Mouse (Mus musculus) embryonic facial prominence, embryonic 14.5 days (tissue): ENCODE data around the gene Bpifb5. TPM values are rescaled to one million over a fixed set of nuclear protein-coding genes. Genes with fewer than 3 reads are reported as not detected.
"Not testable (repeated sequence)": the region's sequence is repeated elsewhere in the genome, so short reads cannot be mapped to it uniquely, and the experiment has no call there.

ENCODE experiments used
- ATAC-seq: fragments of 200-750 bp; cut with Nextera tagmentation; 2 replicates; pipeline ENCODE4 v1.8.0; 2017; ENCODE audit warnings: low read depth, moderate number of reproducible peaks, moderate TSS enrichment
- DNase-seq: peaks from one replicate; pipeline ENCODE4 v3.0.0-alpha.2; 2015; ENCODE audit warnings: low spot score
- H3K27ac ChIP-seq: fragments of 300-500 bp; sonication (generic); replicated peaks from 2 replicates; pipeline ENCODE4 v1.5.1; 2014; ENCODE audit warnings: low read depth, mild to moderate bottlenecking, low read length, moderate library complexity
- H3K27me3 ChIP-seq: fragments of 300-500 bp; sonication (generic); replicated peaks from 2 replicates; pipeline ENCODE4 v1.6.1; 2014; ENCODE audit warnings: low read length; ENCODE audit not compliant: control insufficient read depth, insufficient read depth
- H3K36me3 ChIP-seq: fragments of 300-500 bp; sonication (generic); 2 replicates; pipeline ENCODE4 v1.6.1; 2014; ENCODE audit warnings: low read length, mixed read lengths; ENCODE audit not compliant: control insufficient read depth, insufficient read depth
- H3K4me1 ChIP-seq: fragments of 300-500 bp; sonication (generic); 2 replicates; pipeline ENCODE4 v1.6.1; 2014; ENCODE audit warnings: antibody characterized with exemption, low read length; ENCODE audit not compliant: control insufficient read depth, insufficient read depth
- H3K4me2 ChIP-seq: fragments of 300-500 bp; sonication (generic); 2 replicates; pipeline ENCODE4 v1.6.1; 2014; ENCODE audit warnings: low read depth, mild to moderate bottlenecking, low read length, moderate library complexity, mixed read lengths
- H3K4me3 ChIP-seq: fragments of 300-500 bp; sonication (generic); 2 replicates; pipeline ENCODE4 v1.5.1; 2014; ENCODE audit warnings: low read depth, mild to moderate bottlenecking, low read length
- H3K9ac ChIP-seq: fragments of 300-500 bp; sonication (generic); 2 replicates; pipeline ENCODE4 v1.6.1; 2014; ENCODE audit warnings: low read depth, mild to moderate bottlenecking, low read length, moderate library complexity, mixed read lengths
- H3K9me3 ChIP-seq: fragments of 300-500 bp; sonication (generic); 2 replicates; pipeline ENCODE4 v1.6.1; 2016; ENCODE audit warnings: low read length; ENCODE audit not compliant: control insufficient read depth
- WGBS: fragments of 180-500 bp; shearing (Covaris S2); extraction: QIAGEN DNeasy Blood & Tissue Kit; methylation state at CpG from one replicate; pipeline ENCODE4 v1.1.7; 2014; 5-methylcytosine and 5-hydroxymethylcytosine counted together
- polyA plus RNA-seq: library from polyadenylated mRNA; unstranded; fragments of >200 nt; fragmentation: Nextera tagmentation; extraction: Ambion mirVana; gene quantifications from 2 replicates; pipeline ENCODE4 v1.2.1, GENCODE M21; 2014

Gene Bpifb5
- polyA plus RNA-seq, 1 experiment from 2014 or later, result 1.9 TPM

DNA sequence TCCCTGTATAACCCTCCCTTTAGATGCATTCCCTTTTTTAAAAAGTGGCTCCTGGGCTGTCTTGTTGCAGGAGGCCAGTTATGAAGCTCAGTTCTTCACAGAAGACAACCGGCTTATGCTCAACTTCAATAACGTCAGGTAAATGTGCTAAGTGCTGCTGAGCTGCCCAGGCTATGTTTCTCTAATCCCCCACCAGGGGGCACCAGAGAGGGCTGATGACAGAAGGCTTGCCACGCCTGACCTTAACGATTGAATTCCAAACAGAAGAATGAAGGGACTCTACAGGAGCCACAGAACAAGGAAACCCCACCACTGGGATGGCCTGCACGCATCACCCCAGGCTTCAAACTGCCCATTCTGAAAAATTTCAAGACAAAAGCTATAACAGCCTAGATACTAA is 8.4 kb upstream of the Bpifb5 start:
- H3K36me3 ChIP-seq, result no peaks in the 10 kb centered on the region
- 9% methylated on average over 5 of the region's 5 CpGs for WGBS
- no peak for ATAC-seq
- no peaks in the 10 kb centered on the region for H3K4me1 ChIP-seq
- no peak overlapping the region for H3K4me3 ChIP-seq
- no peak overlapping the region for H3K9ac ChIP-seq
- DNase-seq, result peak; percentile 67
- H3K27ac ChIP-seq, result no peak overlapping the region
- no peak overlapping the region for H3K4me2 ChIP-seq
- no peaks in the 10 kb centered on the region for H3K27me3 ChIP-seq
- no peaks in the 10 kb centered on the region for H3K9me3 ChIP-seq

DNA sequence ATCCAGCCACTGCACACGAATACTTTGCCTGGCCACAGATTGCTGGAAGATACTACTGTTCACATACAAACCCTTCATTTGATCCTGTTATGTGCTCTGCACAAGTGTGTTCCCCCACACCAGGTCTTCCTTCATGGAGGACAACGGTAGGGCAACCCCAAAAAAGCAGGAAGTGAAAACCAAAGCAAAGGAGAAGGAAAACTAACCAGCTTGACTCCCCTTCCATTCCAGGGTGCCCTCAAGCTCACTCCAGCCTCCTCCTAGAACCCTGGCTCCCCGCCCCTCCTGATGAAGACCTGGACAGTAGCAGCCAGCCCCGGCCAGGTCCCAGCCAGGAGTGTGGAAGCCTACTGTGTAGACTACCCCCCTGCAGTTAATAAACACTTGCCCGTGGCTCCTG is 3.6 kb upstream of the Bpifb5 start:
- 68% methylated on average over 5 of the region's 5 CpGs for WGBS
- DNase-seq, result no peak
- Histone ChIP-seq H3K4me3 (no peak overlapping the region), H3K27ac (no peak overlapping the region), H3K4me2 (no peak overlapping the region), H3K27me3 (no peaks in the 10 kb centered on the region), H3K36me3 (no peaks in the 10 kb centered on the region), H3K9ac (no peak overlapping the region), H3K9me3 (no peaks in the 10 kb centered on the region), H3K4me1 (peaks cover 12% of the 10 kb centered on the region)
- no peak for ATAC-seq

DNA sequence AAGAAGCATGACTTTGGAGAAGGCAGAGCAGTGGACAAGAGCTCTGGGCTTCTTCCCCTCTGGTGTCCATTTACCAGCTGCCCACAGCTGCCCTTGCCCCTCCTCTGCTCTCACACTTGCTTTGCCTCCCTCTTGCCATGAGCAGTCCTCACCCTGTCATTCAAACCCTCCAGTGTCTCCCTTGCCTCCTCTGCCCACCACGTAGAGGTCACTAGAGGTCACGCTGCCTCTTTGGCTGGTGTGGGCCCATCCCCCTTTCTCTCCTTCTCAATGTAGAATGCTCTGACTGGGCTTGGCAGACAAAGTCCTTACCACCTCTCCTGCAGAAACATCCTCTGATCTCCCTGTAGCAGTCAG is 353 bp downstream of the Bpifb5 start:
- H3K4me2 ChIP-seq, result peak overlapping the region; percentile 38
- ATAC-seq (no peak), DNase-seq (no peak)
- no peak overlapping the region for H3K4me3 ChIP-seq
- no peaks in the 10 kb centered on the region for H3K36me3 ChIP-seq
- peaks cover 12% of the 10 kb centered on the region for H3K4me1 ChIP-seq
- 4% methylated on average over 2 of the region's 2 CpGs for WGBS
- H3K9me3 ChIP-seq, result no peaks in the 10 kb centered on the region
- no peak overlapping the region for H3K27ac ChIP-seq
- H3K9ac ChIP-seq, result no peak overlapping the region
- H3K27me3 ChIP-seq, result no peaks in the 10 kb centered on the region

DNA sequence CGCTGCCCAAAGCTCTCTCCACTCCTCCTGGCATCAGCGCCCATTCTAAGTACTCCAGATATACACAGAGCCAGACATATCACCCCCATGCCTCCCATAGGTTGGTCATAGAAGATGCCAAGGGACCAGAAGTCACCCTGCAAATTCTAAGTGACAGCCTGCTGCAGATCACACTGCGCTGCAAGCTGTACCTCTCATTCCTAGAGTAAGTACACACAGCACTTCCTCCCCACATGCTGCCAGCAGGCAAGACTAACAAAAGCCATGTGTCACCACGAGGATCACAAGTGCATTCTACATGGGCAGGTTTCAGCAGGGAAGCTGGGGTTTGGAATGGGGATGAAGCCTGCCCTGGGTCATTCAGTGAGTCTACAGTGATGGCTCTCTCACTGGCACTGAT is 3.4 kb downstream of the Bpifb5 start:
- H3K27me3 ChIP-seq, result no peaks in the 10 kb centered on the region
- no peak overlapping the region for H3K4me2 ChIP-seq
- ATAC-seq, result no peak
- no peak overlapping the region for H3K9ac ChIP-seq
- no peaks in the 10 kb centered on the region for H3K36me3 ChIP-seq
- no peaks in the 10 kb centered on the region for H3K9me3 ChIP-seq
- no peak overlapping the region for H3K27ac ChIP-seq
- WGBS, result 54% methylated on average over 4 of the region's 4 CpGs
- no peak overlapping the region for H3K4me3 ChIP-seq
- peaks cover 12% of the 10 kb centered on the region for H3K4me1 ChIP-seq
- peak; percentile 39 for DNase-seq

DNA sequence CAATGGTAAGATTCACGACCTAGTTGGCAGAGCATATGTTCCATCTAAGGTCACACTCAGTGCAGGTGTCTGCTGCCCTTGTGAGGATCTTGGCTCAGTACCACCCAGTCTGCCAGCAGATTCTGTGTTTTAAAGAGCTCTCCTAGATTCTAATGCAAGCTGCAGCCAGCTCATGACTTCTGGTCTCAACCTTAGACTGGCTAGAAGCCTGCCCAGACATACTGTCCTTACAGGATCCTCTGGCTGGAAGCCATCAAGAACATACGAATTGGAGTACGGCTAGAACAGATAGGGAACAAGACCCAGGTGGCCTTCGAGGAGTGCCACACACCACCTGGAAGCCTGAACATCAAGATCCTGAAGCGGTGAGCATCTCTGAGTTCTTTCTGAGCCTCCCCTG is 4.3 kb downstream of the Bpifb5 start:
- 82% methylated on average over 5 of the region's 5 CpGs for WGBS
- ATAC-seq, result no peak

DNA sequence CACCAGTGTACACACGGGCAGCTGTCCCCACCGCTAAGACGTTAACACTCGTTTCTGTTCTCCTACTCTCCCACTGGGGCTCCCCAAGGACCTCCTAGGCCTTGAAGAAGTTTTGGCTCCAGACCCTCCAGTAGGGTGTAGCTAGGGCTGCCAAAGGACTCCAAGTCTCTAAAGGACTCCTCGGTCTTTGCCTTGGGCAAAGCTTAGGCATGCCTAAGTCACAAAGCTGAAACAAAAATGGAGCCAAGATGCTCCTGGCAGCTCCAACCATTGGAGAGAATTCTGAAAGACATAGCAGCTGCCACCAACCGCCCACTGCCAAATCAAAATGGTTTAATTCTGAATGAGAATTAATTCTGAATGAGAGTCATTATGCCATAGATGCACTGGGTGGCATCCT is 9.9 kb downstream of the Bpifb5 start:
- Histone ChIP-seq H3K9ac (no peak overlapping the region), H3K27me3 (no peaks in the 10 kb centered on the region), H3K27ac (no peak overlapping the region), H3K4me1 (no peaks in the 10 kb centered on the region), H3K36me3 (no peaks in the 10 kb centered on the region), H3K4me2 (no peak overlapping the region), H3K9me3 (no peaks in the 10 kb centered on the region), H3K4me3 (no peak overlapping the region)
- ATAC-seq (no peak), DNase-seq (no peak)
- 88% methylated on average over 6 of the region's 6 CpGs for WGBS

More for the DNA sequence above, 4.3 kb downstream of the Bpifb5 start:
- no peak overlapping the region for H3K9ac ChIP-seq
- H3K9me3 ChIP-seq, result no peaks in the 10 kb centered on the region
- H3K27ac ChIP-seq, result no peak overlapping the region
- peaks cover 11% of the 10 kb centered on the region for H3K4me1 ChIP-seq
- no peaks in the 10 kb centered on the region for H3K27me3 ChIP-seq
- no peak overlapping the region for H3K4me2 ChIP-seq
- H3K4me3 ChIP-seq, result no peak overlapping the region
- no peaks in the 10 kb centered on the region for H3K36me3 ChIP-seq
- DNase-seq, result no peak

DNA sequence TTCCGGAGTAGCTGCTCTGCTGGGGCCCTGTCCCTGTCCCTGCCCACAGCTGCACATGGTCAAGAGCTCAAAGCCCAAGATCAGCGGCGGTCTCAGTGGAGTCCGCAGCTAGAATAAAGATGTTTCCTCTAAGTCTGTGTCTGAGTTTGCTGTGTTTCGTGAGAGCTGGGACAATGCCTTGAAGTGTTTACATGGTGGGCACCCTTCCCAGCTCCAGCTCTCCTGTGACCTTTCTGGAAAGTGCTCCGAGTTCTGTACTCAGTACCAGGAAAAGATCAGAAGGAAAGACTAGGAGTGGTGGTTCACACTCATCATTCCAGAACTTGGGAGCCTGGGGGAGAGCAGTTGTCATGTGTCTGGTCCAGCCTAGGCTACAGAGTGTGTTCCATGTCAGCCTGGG is 17.2 kb downstream of the Bpifb5 start:
- Histone ChIP-seq H3K27ac (no peak overlapping the region), H3K4me2 (no peak overlapping the region), H3K9ac (no peak overlapping the region), H3K36me3 (no peaks in the 10 kb centered on the region), H3K27me3 (no peaks in the 10 kb centered on the region), H3K9me3 (no peaks in the 10 kb centered on the region), H3K4me1 (no peaks in the 10 kb centered on the region), H3K4me3 (no peak overlapping the region)
- DNase-seq, result no peak
- no peak for ATAC-seq
- WGBS, result 84% methylated on average over 6 of the region's 6 CpGs

DNA sequence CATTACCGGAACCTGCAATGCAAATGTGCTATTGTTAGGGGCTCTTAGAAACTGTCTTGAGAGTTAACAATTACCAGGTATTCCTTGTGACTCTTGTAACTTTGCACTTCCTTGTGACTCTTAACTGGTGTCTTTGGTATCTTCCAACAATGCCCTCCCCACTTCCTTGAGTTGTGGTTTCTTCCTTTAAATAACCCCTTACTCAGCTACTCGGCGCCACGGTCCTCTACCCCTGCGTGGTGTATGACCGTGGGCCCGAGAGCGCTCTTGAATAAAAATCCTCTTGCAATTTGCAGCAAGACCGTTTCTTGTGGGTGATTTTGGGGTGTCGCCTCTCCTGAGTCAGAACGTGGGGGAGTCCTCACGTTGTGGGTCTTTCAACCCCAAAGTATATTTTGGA is 19.2 kb downstream of the Bpifb5 start:
- not testable (repeated sequence) for H3K36me3 ChIP-seq, ATAC-seq
- WGBS, result 91% methylated on average over 10 of the region's 12 CpGs

DNA sequence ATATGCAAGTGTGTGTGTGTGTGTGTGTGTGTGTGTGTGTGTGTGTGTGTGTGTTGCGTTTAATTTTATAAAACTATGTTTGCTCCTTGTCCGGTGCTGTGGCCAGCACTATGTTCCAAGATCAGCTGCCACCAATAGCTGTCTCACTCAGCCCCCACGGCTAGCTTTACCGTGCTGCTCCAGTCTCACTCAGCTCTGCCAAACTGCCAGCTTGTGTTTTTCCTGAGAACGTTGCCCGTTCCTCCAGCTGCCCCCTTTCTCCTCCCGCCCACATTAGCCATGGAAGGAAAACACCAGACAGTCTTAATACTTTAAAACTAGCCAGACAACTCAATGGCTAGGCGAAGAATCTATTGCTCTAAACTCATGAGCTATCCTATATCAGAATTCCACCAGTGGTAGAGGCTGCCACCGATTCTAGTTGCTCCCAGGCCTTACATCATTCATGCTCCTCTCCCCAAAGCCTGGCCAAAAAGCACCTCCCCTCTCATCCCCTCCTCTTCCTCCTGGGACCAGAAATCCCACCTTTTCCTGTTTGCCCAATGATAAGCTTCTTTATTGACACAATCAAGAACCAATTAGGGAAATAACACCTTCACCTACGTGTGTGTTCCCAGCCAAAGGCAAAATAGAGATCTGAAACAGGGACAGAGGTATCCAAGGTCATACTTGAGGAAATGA is 20.0 kb downstream of the Bpifb5 start:
- Histone ChIP-seq H3K27me3 (no peaks in the 10 kb centered on the region), H3K27ac (no peak overlapping the region), H3K36me3 (no peaks in the 10 kb centered on the region), H3K4me3 (no peak overlapping the region), H3K9me3 (no peaks in the 10 kb centered on the region), H3K4me1 (no peaks in the 10 kb centered on the region), H3K9ac (no peak overlapping the region), H3K4me2 (no peak overlapping the region)
- WGBS, result 86% methylated on average over 10 of the region's 10 CpGs
- ATAC-seq (no peak), DNase-seq (no peak)

More for the DNA sequence above, 19.2 kb downstream of the Bpifb5 start:
- not testable (repeated sequence) for H3K27me3 ChIP-seq, H3K27ac ChIP-seq, H3K9me3 ChIP-seq, H3K9ac ChIP-seq, H3K4me3 ChIP-seq, DNase-seq, H3K4me2 ChIP-seq, H3K4me1 ChIP-seq
